Mouse (Mus musculus): ENCODE data around the gene Naaladl1. TPM values are rescaled to one million over a fixed set of nuclear protein-coding genes. Genes with fewer than 3 reads are reported as not detected.

The Naaladl1 gene
- total RNA-seq, 2 experiments from 2014 or later, result not detected

GRCm38 (mm10) chr19:6082156-6082555, 23.4 kb upstream of the Naaladl1 start, which contains the start of gene Gm28374:
Gm28374 (minus strand) TSS chr19:6082256.
- no peak for DNase-seq (ENCODE audit: low spot score in 2 of 2)

GRCm38 (mm10) chr19:6084478-6085248, 20.9 kb upstream of the Naaladl1 start, which contains the start of the genes Zfpl1 and Cdca5:
Zfpl1 (minus strand) TSS chr19:6084956.
Cdca5 (plus strand) TSS chr19:6084983.
- peak; percentile 91 to 95 for DNase-seq (ENCODE audit: low spot score in 2 of 2)

GRCm38 (mm10) chr19:6085417-6085879, 20.1 kb upstream of the Naaladl1 start:
- DNase-seq (ENCODE audit: low spot score in 2 of 2), result peak in 1 of 2 experiments; percentile 22

GRCm38 (mm10) chr19:6088841-6089240, 16.7 kb upstream of the Naaladl1 start:
- no peak for DNase-seq (ENCODE audit: low spot score in 2 of 2)

- no peak for DNase-seq (ENCODE audit: low spot score in 2 of 2)
Observed at GRCm38 (mm10) chr19:6094119-6094518, 11.5 kb upstream of the Naaladl1 start, which contains the start of gene AC131692.1. AC131692.1 (plus strand) TSS chr19:6094419.

GRCm38 (mm10) chr19:6097847-6098246, 7.7 kb upstream of the Naaladl1 start:
- DNase-seq (ENCODE audit: low spot score in 2 of 2), result no peak

GRCm38 (mm10) chr19:6101186-6101585, 4.4 kb upstream of the Naaladl1 start:
- DNase-seq (ENCODE audit: low spot score in 2 of 2), result no peak

GRCm38 (mm10) chr19:6102169-6102853, 3.3 kb upstream of the Naaladl1 start:
- DNase-seq (ENCODE audit: low spot score in 2 of 2), result no peak

GRCm38 (mm10) chr19:6104476-6104875, 1.1 kb upstream of the Naaladl1 start:
- no peak for DNase-seq (ENCODE audit: low spot score in 2 of 2)

GRCm38 (mm10) chr19:6113116-6113515, 7.5 kb downstream of the Naaladl1 start:
- no peak for DNase-seq (ENCODE audit: low spot score in 2 of 2)

GRCm38 (mm10) chr19:6116113-6116850, 10.7 kb downstream of the Naaladl1 start:
- no peak for DNase-seq (ENCODE audit: low spot score in 2 of 2)

- peak in 1 of 2 experiments; percentile 61 for DNase-seq (ENCODE audit: low spot score in 2 of 2)
Observed at GRCm38 (mm10) chr19:6117346-6117985, 11.9 kb downstream of the Naaladl1 start.

- peak; percentile 82 to 84 for DNase-seq (ENCODE audit: low spot score in 2 of 2)
Observed at GRCm38 (mm10) chr19:6117986-6118676, 12.5 kb downstream of the Naaladl1 start, which contains the start of gene Sac3d1. Sac3d1 (minus strand) TSS chr19:6118650.

GRCm38 (mm10) chr19:6118677-6119185, 13.1 kb downstream of the Naaladl1 start:
- no peak for DNase-seq (ENCODE audit: low spot score in 2 of 2)

- no peak for DNase-seq (ENCODE audit: low spot score in 2 of 2)
Observed at GRCm38 (mm10) chr19:6121761-6122160, 16.2 kb downstream of the Naaladl1 start.

GRCm38 (mm10) chr19:6123330-6123729, 17.7 kb downstream of the Naaladl1 start:
- no peak for DNase-seq (ENCODE audit: low spot score in 2 of 2)

GRCm38 (mm10) chr19:6124898-6125297, 19.3 kb downstream of the Naaladl1 start:
- no peak for DNase-seq (ENCODE audit: low spot score in 2 of 2)

GRCm38 (mm10) chr19:6126289-6126688, 20.7 kb downstream of the Naaladl1 start:
- peak; percentile 51 to 55 for DNase-seq (ENCODE audit: low spot score in 2 of 2)

GRCm38 (mm10) chr19:6126789-6127580, 21.4 kb downstream of the Naaladl1 start:
- no peak for DNase-seq (ENCODE audit: low spot score in 2 of 2)

All from adrenal gland, adult 18-20 months (tissue).